Mouse (Mus musculus) thymus, adult 2 months (tissue): ENCODE measurements around the gene Ccdc154. TPM values are rescaled to one million over a fixed set of nuclear protein-coding genes. Genes with fewer than 3 reads are reported as not detected.

Source experiments
- DNase-seq: peaks from one replicate; pipeline ENCODE4 v3.0.0; 2021
- H3K27ac ChIP-seq: fragments of 200-500 bp; 2 replicates; pipeline ENCODE4 v1.5.1; 2012; ENCODE audit warnings: low read length, control low read depth; ENCODE audit not compliant: control insufficient read depth, insufficient read depth
- H3K27me3 ChIP-seq: fragments of 200-500 bp; 2 replicates; pipeline ENCODE4 v1.6.1; 2012; ENCODE audit warnings: mild to moderate bottlenecking, low read length, moderate library complexity, mixed read lengths; ENCODE audit not compliant: control insufficient read depth, insufficient read depth
- H3K36me3 ChIP-seq: fragments of 200-500 bp; 2 replicates; pipeline ENCODE4 v1.6.1; 2012; ENCODE audit warnings: mild to moderate bottlenecking, low read length, moderate library complexity; ENCODE audit not compliant: control insufficient read depth, insufficient read depth
- H3K4me1 ChIP-seq: fragments of 200-500 bp; replicated peaks from 2 replicates; pipeline ENCODE4 v1.6.1; 2012; ENCODE audit warnings: low read length; ENCODE audit not compliant: control insufficient read depth, insufficient read depth
- H3K4me3 ChIP-seq: fragments of 200-500 bp; 2 replicates; pipeline ENCODE4 v1.5.1; 2012; ENCODE audit warnings: mild to moderate bottlenecking, low read length, control low read depth, moderate library complexity; ENCODE audit not compliant: control insufficient read depth, insufficient read depth
- CTCF ChIP-seq: fragments of 200-500 bp; IDR thresholded peaks from 2 replicates; pipeline ENCODE4 v1.5.1; 2012; ENCODE audit warnings: mild to moderate bottlenecking, control low read depth, low read length, moderate library complexity, borderline replicate concordance; ENCODE audit not compliant: control insufficient read depth, poor library complexity, insufficient read depth; ENCODE audit errors: extremely low read depth
- POLR2A ChIP-seq: fragments of 200-500 bp; IDR thresholded peaks from 2 replicates; pipeline ENCODE4 v1.6.1; 2012; ENCODE audit warnings: mild to moderate bottlenecking, low read length, control low read depth, moderate library complexity; ENCODE audit not compliant: control insufficient read depth, poor library complexity, insufficient read depth; ENCODE audit errors: extremely low read depth
- WGBS: fragments of 180-500 bp; shearing (Covaris S2); methylation state at CpG from one replicate; pipeline ENCODE4 v1.1.7; 2018; 5-methylcytosine and 5-hydroxymethylcytosine counted together
- polyA plus RNA-seq: library from polyadenylated mRNA; depleted of rRNA; stranded (reverse); fragments of >200 nt; gene quantifications from 2 replicates; pipeline ENCODE4 v1.2.3, GENCODE M21; 2012; rRNA removed

Ccdc154 gene
- polyA plus RNA-seq, 1 experiment, result 0.05 TPM

DNA sequence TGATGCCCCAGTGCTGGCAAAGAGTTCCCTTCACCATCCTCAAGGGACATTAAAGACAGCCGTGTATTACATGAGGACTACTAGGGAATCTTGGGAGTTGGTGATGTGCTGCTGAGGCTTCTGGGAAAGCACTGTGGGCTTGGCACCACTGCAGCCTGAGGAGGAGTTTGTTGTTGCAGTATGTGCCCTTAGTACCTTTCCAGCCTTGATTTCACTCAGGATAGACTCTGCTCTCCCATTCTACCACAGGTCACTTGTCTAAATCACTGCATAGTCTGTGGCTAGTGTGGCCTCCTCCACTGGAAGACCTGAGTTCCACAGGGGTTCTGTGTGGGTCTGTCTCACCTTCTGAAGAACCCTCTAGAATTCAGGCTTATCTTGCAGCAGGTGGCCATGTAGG, 58.5 kb downstream of the Ccdc154 start:
- no peak for DNase-seq
- Histone ChIP-seq H3K27ac (peak overlapping the region; percentile 88; the same call in 1 of the 2 replicates), H3K4me3 (no peak overlapping the region), H3K4me1 (peaks cover 72% of the 10 kb centered on the region), H3K36me3 (no peaks in the 10 kb centered on the region; the same call in 1 of the 2 replicates), H3K27me3 (no peaks in the 10 kb centered on the region)
- TF ChIP-seq CTCF (no peak), POLR2A (no peak)
- WGBS, result 100% methylated on average over 1 of the region's 1 CpGs

Other genes starting within 250 kb of the Ccdc154 start
- gene Mapk8ip3, start 225.5 kb upstream of the Ccdc154 start, polyA plus RNA-seq, result 255 and 272 TPM in 2 replicates
- 13.5 and 15.0 TPM in 2 replicates for gene Jpt2, start 201.8 kb upstream of the Ccdc154 start, polyA plus RNA-seq
- gene Cramp1l, start 146.7 kb upstream of the Ccdc154 start, polyA plus RNA-seq, result 41.4 and 46.9 TPM in 2 replicates
- 17.0 and 22.6 TPM in 2 replicates for gene Ift140, start 146.4 kb upstream of the Ccdc154 start, polyA plus RNA-seq
- gene Tmem204, start 78.9 kb upstream of the Ccdc154 start, polyA plus RNA-seq, result 7.2 and 11.3 TPM in 2 replicates
- 26.4 and 28.1 TPM in 2 replicates for gene Telo2, start 46.5 kb upstream of the Ccdc154 start, polyA plus RNA-seq
- gene Ptx4, start 41.7 kb upstream of the Ccdc154 start, polyA plus RNA-seq, result not detected in 2 replicates
- 43.4 and 45.9 TPM in 2 replicates for gene Clcn7, start 29.1 kb upstream of the Ccdc154 start, polyA plus RNA-seq
- gene Gm38655, start 13.0 kb downstream of the Ccdc154 start, polyA plus RNA-seq, result 0.11 TPM in 1 of 2 replicates, not detected in the other
- gene BC003965, start 22.1 kb downstream of the Ccdc154 start, polyA plus RNA-seq, result 17.8 and 18.8 TPM in 2 replicates
- 60.1 and 64.6 TPM in 2 replicates for gene Unkl, start 25.9 kb downstream of the Ccdc154 start, polyA plus RNA-seq
- 39.8 and 47.7 TPM in 2 replicates for gene Gnptg, start 77.7 kb downstream of the Ccdc154 start, polyA plus RNA-seq
- gene Tsr3, start 77.7 kb downstream of the Ccdc154 start, polyA plus RNA-seq, result 38.0 and 40.9 TPM in 2 replicates
- gene Baiap3, start 93.9 kb downstream of the Ccdc154 start, polyA plus RNA-seq, result 56.5 and 60.9 TPM in 2 replicates
- gene Ube2i, start 112.2 kb downstream of the Ccdc154 start, polyA plus RNA-seq, result 304 and 316 TPM in 2 replicates
- 1.2 and 1.3 TPM in 2 replicates for gene Prss34, start 135.9 kb downstream of the Ccdc154 start, polyA plus RNA-seq
- 0.13 and 0.18 TPM in 2 replicates for gene Prss28, start 146.2 kb downstream of the Ccdc154 start, polyA plus RNA-seq
- 2.3 and 2.7 TPM in 2 replicates for gene Prss29, start 156.2 kb downstream of the Ccdc154 start, polyA plus RNA-seq
- 0.44 and 0.61 TPM in 2 replicates for gene Tpsab1, start 183.1 kb downstream of the Ccdc154 start, polyA plus RNA-seq
- 4.7 and 7.6 TPM in 2 replicates for gene Tpsb2, start 203.8 kb downstream of the Ccdc154 start, polyA plus RNA-seq
- 0.80 and 1.8 TPM in 2 replicates for gene Tpsg1, start 206.8 kb downstream of the Ccdc154 start, polyA plus RNA-seq